28 mouse cellular contexts compared by ENCODE assay signal in the genomic region with DNA sequence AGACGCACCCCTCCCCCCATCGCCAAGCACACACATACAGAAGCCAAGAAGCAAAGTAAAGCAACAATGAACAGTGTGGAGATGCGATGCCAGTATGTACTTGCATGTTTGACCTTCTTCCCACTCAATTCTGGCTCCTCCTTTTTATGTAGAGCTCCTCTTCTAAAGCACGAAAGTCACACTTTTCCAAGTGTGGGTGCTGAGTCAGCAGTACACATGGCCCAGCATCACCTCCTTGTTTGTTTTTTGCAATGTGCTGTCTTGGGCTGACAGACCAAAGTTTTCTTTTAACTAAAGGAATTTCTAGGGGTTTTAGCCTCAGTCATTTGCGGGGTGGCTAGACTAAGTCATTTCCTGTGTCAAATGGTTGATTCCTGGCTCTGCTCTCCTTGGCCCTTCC. TPM values are rescaled to one million over a fixed set of nuclear protein-coding genes. Genes with fewer than 3 reads are reported as not detected.
DNase-seq lines count a peak whose midpoint lies in the region; ATAC-seq and TF ChIP-seq lines count a peak whose summit lies in the region.
"Had no signal": no experiment of that assay in that cellular context is flagged by ENCODE, and none has a peak within 500 bp of the region (broad histone marks: within the 10 kb centered on the region; RNA-seq: fewer than 3 reads in every experiment).

No protein-coding gene starts in this region.

- H3K27ac ChIP-seq in CH12.LX (ENCODE audit: insufficient read depth, low read depth) (no peak overlapping the region), ES-E14 (ENCODE audit: insufficient read depth, low read depth, low read length, poor library complexity, severe bottlenecking) (no peak overlapping the region)
- H3K27ac ChIP-seq in limb, embryonic 12.5 days: no peak overlapping the region
- H3K27ac ChIP-seq in hindbrain, embryonic 13.5 days: no peak overlapping the region
- H3K27ac ChIP-seq: embryonic facial prominence, embryonic 13.5 days; hindbrain, embryonic 10.5 days; hindbrain, embryonic 14.5 days; hindbrain, postnatal 0 days had no signal

- H3K9me3 ChIP-seq in CH12.LX (replicated peaks; ENCODE audit: low read length) (no peaks in the 10 kb centered on the region), ES-E14 (ENCODE audit: control insufficient read depth, insufficient read depth, low read depth, low read length) (no peaks in the 10 kb centered on the region; the same call in 1 of the 2 replicates)
- H3K9me3 ChIP-seq in limb, embryonic 12.5 days: peaks cover 3% of the 10 kb centered on the region; the same call in 1 of the 2 replicates
- H3K9me3 ChIP-seq in hindbrain, embryonic 13.5 days: no peaks in the 10 kb centered on the region
- H3K9me3 ChIP-seq: embryonic facial prominence, embryonic 13.5 days; hindbrain, embryonic 10.5 days had no signal

- 0 out of 2 replicates have a peak, but pooled peaks have one; percentile 47 for ATAC-seq in limb, embryonic 12.5 days (ENCODE audit: insufficient number of reproducible peaks, insufficient read depth, low FRiP score, low TSS enrichment, low read depth)
- ATAC-seq in hindbrain, embryonic 13.5 days (ENCODE audit: low FRiP score): no peak
- ATAC-seq: activated CD4-positive, CD25-positive, alpha-beta regulatory T cell, adult 4 months; CD4-positive, CD25-positive, alpha-beta regulatory T cell, adult 4 months; forebrain, embryonic 14.5 days; forebrain, postnatal 0 days; hindbrain, postnatal 0 days; inflammation-experienced regulatory T-cells, adult 6 months; intestine, embryonic 16.5 days had no signal

- TF ChIP-seq RAD21 in CH12.LX (IDR thresholded peaks at IDR 0.05; ENCODE audit: low read depth, low read length): no peak

- H3K36me3 ChIP-seq in CH12.LX (replicated peaks in 1 of 2; ENCODE audit: control insufficient read depth in 1 of 2, insufficient read depth in 1 of 2, low read length in 1 of 2): no peaks in the 10 kb centered on the region
- H3K36me3 ChIP-seq in ES-E14 (ENCODE audit: control insufficient read depth, insufficient read depth, low read length, poor library complexity, severe bottlenecking): no peaks in the 10 kb centered on the region
- no peaks in the 10 kb centered on the region for H3K36me3 ChIP-seq in limb, embryonic 12.5 days
- no peaks in the 10 kb centered on the region for H3K36me3 ChIP-seq in hindbrain, embryonic 13.5 days
- H3K36me3 ChIP-seq: embryonic facial prominence, embryonic 13.5 days; G1E; hindbrain, embryonic 10.5 days had no signal

- H3K4me2 ChIP-seq in CH12.LX (ENCODE audit: insufficient read depth, low read depth, poor library complexity, severe bottlenecking): no peak overlapping the region
- no peak overlapping the region for H3K4me2 ChIP-seq in limb, embryonic 12.5 days
- H3K4me2 ChIP-seq in hindbrain, embryonic 13.5 days: no peak overlapping the region
- H3K4me2 ChIP-seq: embryonic facial prominence, embryonic 13.5 days; heart, embryonic 11.5 days; hindbrain, embryonic 14.5 days had no signal

- no peaks in the 10 kb centered on the region for H3K27me3 ChIP-seq in CH12.LX (replicated peaks)
- H3K27me3 ChIP-seq in limb, embryonic 12.5 days: peaks cover 26% of the 10 kb centered on the region
- no peaks in the 10 kb centered on the region for H3K27me3 ChIP-seq in hindbrain, embryonic 13.5 days
- H3K27me3 ChIP-seq: embryonic facial prominence, embryonic 13.5 days had no signal

- no peak for TF ChIP-seq EP300 in CH12.LX (IDR thresholded peaks at IDR 0.05; ENCODE audit: low read length)

- in situ Hi-C loops in CH12.LX (cut with MboI; ENCODE audit: low pct_ligation_motif_present, low pct_unique_long_range_greater_than_20kb, low sequenced_read_pairs): no loop called here
- in situ Hi-C loops in ES-E14 (cut with MboI; ENCODE audit: low sequenced_read_pairs in 2 of 2, unreplicated experiment in 2 of 2): no loop called here

- H3K9ac ChIP-seq in CH12.LX (ENCODE audit: insufficient read depth, low read depth) (no peak overlapping the region), ES-E14 (ENCODE audit: insufficient read depth, low read depth, low read length, poor library complexity, severe bottlenecking) (no peak overlapping the region)
- no peak overlapping the region for H3K9ac ChIP-seq in limb, embryonic 12.5 days (replicated peaks)
- no peak overlapping the region for H3K9ac ChIP-seq in hindbrain, embryonic 13.5 days
- H3K9ac ChIP-seq: embryonic facial prominence, embryonic 13.5 days; forebrain, postnatal 0 days; hindbrain, embryonic 14.5 days had no signal

- dilution Hi-C loops in CH12.LX (cut with MboI; ENCODE audit: extremely low pct_ligation_motif_present, extremely low pct_unique_long_range_greater_than_20kb, low sequenced_read_pairs): no loop called here

- TF ChIP-seq CTCF in CH12.LX (conservative IDR thresholded peaks at IDR 0.05 in 1 of 2, IDR thresholded peaks at IDR 0.05 in 1 of 2; ENCODE audit: low read depth in 2 of 2, low read length in 2 of 2): no peak

- no peak for TF ChIP-seq POLR2A in CH12.LX (IDR thresholded peaks at IDR 0.05; ENCODE audit: low read depth, low read length)

- no peaks in the 10 kb centered on the region for H3K79me2 ChIP-seq in CH12.LX (replicated peaks; ENCODE audit: control insufficient read depth, extremely low read depth, insufficient read depth, poor library complexity, severe bottlenecking)

- intact Hi-C loops in gastrocnemius, postnatal 14 days (cut with DNase I; ENCODE audit: low total_unique reads): no loop called here

- DNase-seq in CH12.LX (ENCODE audit: extremely low read depth) (no peak), ES-E14 (ENCODE audit: low read depth, low spot score) (no peak)
- peak; percentile 31 for DNase-seq in fibroblast of lung, adult 2 months (ENCODE audit: low read depth)
- DNase-seq in gastrocnemius, postnatal 14 days: no peak
- no peak for DNase-seq in ovary, postnatal 14 days (ENCODE audit: low spot score)
- DNase-seq: adrenal gland, adult 8-10 months; cerebellum, adult 11 months; cerebellum, adult 2 months; cerebellum, adult 9-11 months; cerebellum, postnatal 25 days; forebrain, postnatal 0 days; gastrocnemius, postnatal 10 days; heart, adult 11 months; kidney, adult 18-20 months had no signal

- no peak overlapping the region for H3K4me3 ChIP-seq in CH12.LX (replicated peaks in 1 of 3; ENCODE audit: low read depth in 2 of 3, low read length in 2 of 3, poor library complexity in 1 of 3)
- no peak overlapping the region for H3K4me3 ChIP-seq in ES-E14 (ENCODE audit: insufficient read depth in 1 of 2, low read depth in 1 of 2, low read length in 2 of 2, poor library complexity in 1 of 2, severe bottlenecking in 1 of 2)
- H3K4me3 ChIP-seq in limb, embryonic 12.5 days (replicated peaks): no peak overlapping the region
- H3K4me3 ChIP-seq in hindbrain, embryonic 13.5 days: no peak overlapping the region
- H3K4me3 ChIP-seq: embryonic facial prominence, embryonic 13.5 days; erythroblast, embryonic 14.5 days; hindbrain, embryonic 10.5 days had no signal

- WGBS in limb, embryonic 12.5 days: 32% methylated on average over 5 of the region's 5 CpGs
- WGBS in hindbrain, embryonic 13.5 days: 82% methylated on average over 5 of the region's 5 CpGs

- no peaks in the 10 kb centered on the region for H3K4me1 ChIP-seq in CH12.LX (ENCODE audit: control insufficient read depth in 1 of 2, insufficient read depth in 2 of 2)
- H3K4me1 ChIP-seq in ES-E14 (ENCODE audit: control insufficient read depth in 2 of 2, insufficient read depth in 2 of 2, low read length in 2 of 2, poor library complexity in 1 of 2): no peaks in the 10 kb centered on the region
- H3K4me1 ChIP-seq in limb, embryonic 12.5 days (replicated peaks): 0 out of 2 replicates have a peak, but pooled peaks cover 5% of the 10 kb centered on the region
- H3K4me1 ChIP-seq in hindbrain, embryonic 13.5 days (replicated peaks): no peaks in the 10 kb centered on the region
- H3K4me1 ChIP-seq: hindbrain, embryonic 10.5 days had no signal

TF ChIP-seq in CH12.LX, 34 proteins besides CTCF, POLR2A, EP300 and RAD21:
- TF ChIP-seq TBP (conservative IDR thresholded peaks at IDR 0.05; ENCODE audit: low read depth, low read length) (no peak), MAFK (IDR thresholded peaks at IDR 0.05; ENCODE audit: insufficient replicate concordance, low read length) (peak; percentile 94)

TF ChIP-seq in ES-E14, 5 proteins besides CTCF, POLR2A, EP300 and RAD21:
- peak; percentile 92 for TF ChIP-seq MAFK (IDR thresholded peaks at IDR 0.05; ENCODE audit: insufficient read depth, low read depth, low read length)
- TF ChIP-seq HCFC1 (IDR thresholded peaks at IDR 0.05; ENCODE audit: borderline replicate concordance, insufficient read depth, low read length): no peak

RNA-seq across cellular contexts. Expression of gene Meis1, which starts 48.5 kb away (rescaled TPM):
- total RNA-seq in CH12.LX (2012; rRNA removed): 1.9 and 3.6 TPM in 2 replicates
- 0.19 and 0.47 TPM in 2 replicates for total RNA-seq in CH12.LX (2014; rRNA removed)
- polyA plus RNA-seq in CH12.LX (2012; ENCODE audit: insufficient read length, low read depth): 0.64 and 0.81 TPM in 2 replicates
- total RNA-seq in ES-E14 (2012; rRNA removed): 2.5 and 6.2 TPM in 2 replicates
- 32.4 and 35.1 TPM in 2 replicates for polyA plus RNA-seq in limb, embryonic 12.5 days (2016; fragmentation: Nextera tagmentation; extraction: Ambion mirVana)
- 1 to 10 TPM; 4.1 to 4.5 TPM for total RNA-seq in gastrocnemius, postnatal 14 days (2021)
- 211 and 212 TPM in 2 replicates for polyA plus RNA-seq in hindbrain, embryonic 13.5 days (2015; fragmentation: Nextera tagmentation; extraction: Ambion mirVana)
